Mouse (Mus musculus) embryonic facial prominence, embryonic 14.5 days (tissue): ENCODE measurements around the gene Ttyh1. TPM values are rescaled to one million over a fixed set of nuclear protein-coding genes. Genes with fewer than 3 reads are reported as not detected.

Source experiments
- ATAC-seq: fragments of 200-750 bp; cut with Nextera tagmentation; 2 replicates; pipeline ENCODE4 v1.8.0; 2017; ENCODE audit warnings: low read depth, moderate number of reproducible peaks, moderate TSS enrichment
- DNase-seq: peaks from one replicate; pipeline ENCODE4 v3.0.0-alpha.2; 2015; ENCODE audit warnings: low spot score
- H3K27ac ChIP-seq: fragments of 300-500 bp; sonication (generic); replicated peaks from 2 replicates; pipeline ENCODE4 v1.5.1; 2014; ENCODE audit warnings: low read depth, mild to moderate bottlenecking, low read length, moderate library complexity
- H3K27me3 ChIP-seq: fragments of 300-500 bp; sonication (generic); replicated peaks from 2 replicates; pipeline ENCODE4 v1.6.1; 2014; ENCODE audit warnings: low read length; ENCODE audit not compliant: control insufficient read depth, insufficient read depth
- H3K36me3 ChIP-seq: fragments of 300-500 bp; sonication (generic); 2 replicates; pipeline ENCODE4 v1.6.1; 2014; ENCODE audit warnings: low read length, mixed read lengths; ENCODE audit not compliant: control insufficient read depth, insufficient read depth
- H3K4me1 ChIP-seq: fragments of 300-500 bp; sonication (generic); 2 replicates; pipeline ENCODE4 v1.6.1; 2014; ENCODE audit warnings: antibody characterized with exemption, low read length; ENCODE audit not compliant: control insufficient read depth, insufficient read depth
- H3K4me2 ChIP-seq: fragments of 300-500 bp; sonication (generic); 2 replicates; pipeline ENCODE4 v1.6.1; 2014; ENCODE audit warnings: low read depth, mild to moderate bottlenecking, low read length, moderate library complexity, mixed read lengths
- H3K4me3 ChIP-seq: fragments of 300-500 bp; sonication (generic); 2 replicates; pipeline ENCODE4 v1.5.1; 2014; ENCODE audit warnings: low read depth, mild to moderate bottlenecking, low read length
- H3K9ac ChIP-seq: fragments of 300-500 bp; sonication (generic); 2 replicates; pipeline ENCODE4 v1.6.1; 2014; ENCODE audit warnings: low read depth, mild to moderate bottlenecking, low read length, moderate library complexity, mixed read lengths
- H3K9me3 ChIP-seq: fragments of 300-500 bp; sonication (generic); 2 replicates; pipeline ENCODE4 v1.6.1; 2016; ENCODE audit warnings: low read length; ENCODE audit not compliant: control insufficient read depth
- WGBS: fragments of 180-500 bp; shearing (Covaris S2); extraction: QIAGEN DNeasy Blood & Tissue Kit; methylation state at CpG from one replicate; pipeline ENCODE4 v1.1.7; 2014; 5-methylcytosine and 5-hydroxymethylcytosine counted together
- polyA plus RNA-seq: library from polyadenylated mRNA; unstranded; fragments of >200 nt; fragmentation: Nextera tagmentation; extraction: Ambion mirVana; gene quantifications from 2 replicates; pipeline ENCODE4 v1.2.1, GENCODE M21; 2014

The Ttyh1 gene
- polyA plus RNA-seq, 1 experiment from 2014 or later, result 8.7 TPM

GRCm38 (mm10) chr7:4163571-4164072 lies 44.4 kb downstream of the Ttyh1 start:
- no peaks in the 10 kb centered on the region for H3K36me3 ChIP-seq
- H3K4me1 ChIP-seq, result peaks cover 15% of the 10 kb centered on the region
- H3K27ac ChIP-seq, result peak overlapping the region; percentile 84
- no peaks in the 10 kb centered on the region for H3K27me3 ChIP-seq
- H3K9me3 ChIP-seq, result no peaks in the 10 kb centered on the region
- H3K9ac ChIP-seq, result peak overlapping the region; percentile 68
- ATAC-seq (peak; percentile 73), DNase-seq (peak; percentile 53)
- 0% methylated on average over 10 of the region's 11 CpGs for WGBS
- peak overlapping the region; percentile 54 for H3K4me3 ChIP-seq
- H3K4me2 ChIP-seq, result peak overlapping the region; percentile 70

- peak within 1 kb of the TSS; percentile 70 for H3K4me2 ChIP-seq
Observed at GRCm38 (mm10) chr7:4164090-4164910, 45.1 kb downstream of the Ttyh1 start, which contains the start of gene Cdc42ep5. Gene Cdc42ep5 (minus strand): TSS chr7:4164860.

GRCm38 (mm10) chr7:4165286-4165685 lies 46.1 kb downstream of the Ttyh1 start:
- no peak for ATAC-seq
- 6% methylated on average over 3 of the region's 3 CpGs for WGBS
- peak overlapping the region; percentile 57 for H3K9ac ChIP-seq

More at GRCm38 (mm10) chr7:4164090-4164910, 45.1 kb downstream of the Ttyh1 start, which contains the start of gene Cdc42ep5:
- Histone ChIP-seq H3K9ac (peak within 1 kb of the TSS; percentile 68), H3K4me3 (peak within 1 kb of the TSS; percentile 54), H3K4me1 (peaks cover 15% of the 10 kb centered on the region), H3K27me3 (no peaks in the 10 kb centered on the region), H3K27ac (peak within 1 kb of the TSS; percentile 84), H3K9me3 (no peaks in the 10 kb centered on the region), H3K36me3 (no peaks in the 10 kb centered on the region)
- DNase-seq (peak; percentile 93), ATAC-seq (peak; percentile 95)
- WGBS, result 1% methylated on average over 18 of the region's 20 CpGs

GRCm38 (mm10) chr7:4167098-4167497 lies 47.9 kb downstream of the Ttyh1 start:
- peaks cover 15% of the 10 kb centered on the region for H3K4me1 ChIP-seq
- no peak overlapping the region for H3K27ac ChIP-seq
- H3K4me2 ChIP-seq, result no peak overlapping the region
- H3K4me3 ChIP-seq, result no peak overlapping the region
- no peaks in the 10 kb centered on the region for H3K9me3 ChIP-seq
- ATAC-seq (no peak), DNase-seq (no peak)
- no peaks in the 10 kb centered on the region for H3K36me3 ChIP-seq
- no peaks in the 10 kb centered on the region for H3K27me3 ChIP-seq
- no peak overlapping the region for H3K9ac ChIP-seq

More at GRCm38 (mm10) chr7:4165286-4165685, 46.1 kb downstream of the Ttyh1 start:
- peak overlapping the region; percentile 54 for H3K4me3 ChIP-seq
- no peaks in the 10 kb centered on the region for H3K27me3 ChIP-seq
- H3K4me2 ChIP-seq, result peak overlapping the region; percentile 70
- H3K4me1 ChIP-seq, result peaks cover 15% of the 10 kb centered on the region
- no peaks in the 10 kb centered on the region for H3K36me3 ChIP-seq
- no peak for DNase-seq
- H3K9me3 ChIP-seq, result no peaks in the 10 kb centered on the region
- peak overlapping the region; percentile 84 for H3K27ac ChIP-seq

- no peaks in the 10 kb centered on the region for H3K36me3 ChIP-seq
- 75% methylated on average over 6 of the region's 6 CpGs for WGBS
- H3K4me2 ChIP-seq, result no peak overlapping the region
- no peaks in the 10 kb centered on the region for H3K27me3 ChIP-seq
- ATAC-seq, result no peak
- no peak overlapping the region for H3K9ac ChIP-seq
- H3K4me3 ChIP-seq, result no peak overlapping the region
- DNase-seq, result no peak
- H3K27ac ChIP-seq, result no peak overlapping the region
- H3K4me1 ChIP-seq, result peaks cover 2% of the 10 kb centered on the region; the same call in 1 of the 2 replicates
- H3K9me3 ChIP-seq, result no peaks in the 10 kb centered on the region
Observed at GRCm38 (mm10) chr7:4170193-4170938, 51.2 kb downstream of the Ttyh1 start.

GRCm38 (mm10) chr7:4178438-4178837 lies 59.2 kb downstream of the Ttyh1 start:
- Histone ChIP-seq H3K9ac (no peak overlapping the region), H3K9me3 (no peaks in the 10 kb centered on the region), H3K4me1 (no peaks in the 10 kb centered on the region), H3K4me2 (no peak overlapping the region), H3K4me3 (no peak overlapping the region), H3K36me3 (no peaks in the 10 kb centered on the region), H3K27me3 (no peaks in the 10 kb centered on the region), H3K27ac (no peak overlapping the region)
- WGBS, result 42% methylated on average over 3 of the region's 3 CpGs
- DNase-seq, result peak; percentile 75
- no peak for ATAC-seq

Other genes starting within 250 kb of the Ttyh1 start
- 0.13 and 0.14 TPM in 2 replicates for gene Gm14548, start 221.3 kb upstream of the Ttyh1 start, polyA plus RNA-seq
- 0.11 and 0.13 TPM in 2 replicates for gene Lilra6, start 203.9 kb upstream of the Ttyh1 start, polyA plus RNA-seq
- gene Lair1, start 56.2 kb upstream of the Ttyh1 start, polyA plus RNA-seq, result 0.63 and 0.79 TPM in 2 replicates
- 38.7 and 49.8 TPM in 2 replicates for gene Leng8, start 17.6 kb downstream of the Ttyh1 start, polyA plus RNA-seq
- 3.5 and 4.3 TPM in 2 replicates for gene Leng9, start 31.0 kb downstream of the Ttyh1 start, polyA plus RNA-seq
- 58.9 and 61.1 TPM in 2 replicates for gene Cdc42ep5, start 45.5 kb downstream of the Ttyh1 start, polyA plus RNA-seq
- not detected in 2 replicates for gene Lilra5, start 118.3 kb downstream of the Ttyh1 start, polyA plus RNA-seq
- gene Ncr1, start 218.3 kb downstream of the Ttyh1 start, polyA plus RNA-seq, result not detected in 2 replicates